Mouse (Mus musculus) embryonic facial prominence, embryonic 10.5 days (tissue): ENCODE results near the gene Cd59a. TPM values are rescaled to one million over a fixed set of nuclear protein-coding genes. Genes with fewer than 3 reads are reported as not detected.

Experiments used
- DNase-seq: peaks from one replicate; pipeline ENCODE4 v3.0.0-alpha.2; 2017; ENCODE audit warnings: low spot score
- H3K27ac ChIP-seq: fragments of 300-500 bp; sonication (generic); replicated peaks from 2 replicates; pipeline ENCODE4 v1.5.1; 2016; ENCODE audit warnings: mild to moderate bottlenecking
- H3K27me3 ChIP-seq: fragments of 300-500 bp; sonication (generic); replicated peaks from 2 replicates; pipeline ENCODE4 v1.6.1; 2016; ENCODE audit warnings: low read depth, mild to moderate bottlenecking; ENCODE audit not compliant: poor library complexity, severe bottlenecking
- H3K36me3 ChIP-seq: fragments of 300-500 bp; sonication (generic); replicated peaks from 2 replicates; pipeline ENCODE4 v1.6.1; 2016; ENCODE audit warnings: mild to moderate bottlenecking, moderate library complexity
- H3K4me1 ChIP-seq: fragments of 300-500 bp; sonication (generic); 2 replicates; pipeline ENCODE4 v1.6.1; 2016
- H3K4me3 ChIP-seq: fragments of 300-500 bp; sonication (generic); 2 replicates; pipeline ENCODE4 v1.5.1; 2016; ENCODE audit warnings: mild to moderate bottlenecking, moderate library complexity
- H3K9me3 ChIP-seq: fragments of 300-500 bp; sonication (generic); 2 replicates; pipeline ENCODE4 v1.6.1; 2016; ENCODE audit warnings: mild to moderate bottlenecking
- WGBS: fragments of 180-500 bp; shearing (Covaris S2); methylation state at CpG from one replicate; pipeline ENCODE4 v1.1.7; 2016; 5-methylcytosine and 5-hydroxymethylcytosine counted together
- polyA plus RNA-seq: library from polyadenylated mRNA; unstranded; fragments of >200 nt; fragmentation: Nextera tagmentation; extraction: Ambion mirVana; gene quantifications from 2 replicates; pipeline ENCODE4 v1.2.1, GENCODE M21; 2016

Cd59a gene
- polyA plus RNA-seq, 1 experiment from 2014 or later = 22.4 TPM

DNA sequence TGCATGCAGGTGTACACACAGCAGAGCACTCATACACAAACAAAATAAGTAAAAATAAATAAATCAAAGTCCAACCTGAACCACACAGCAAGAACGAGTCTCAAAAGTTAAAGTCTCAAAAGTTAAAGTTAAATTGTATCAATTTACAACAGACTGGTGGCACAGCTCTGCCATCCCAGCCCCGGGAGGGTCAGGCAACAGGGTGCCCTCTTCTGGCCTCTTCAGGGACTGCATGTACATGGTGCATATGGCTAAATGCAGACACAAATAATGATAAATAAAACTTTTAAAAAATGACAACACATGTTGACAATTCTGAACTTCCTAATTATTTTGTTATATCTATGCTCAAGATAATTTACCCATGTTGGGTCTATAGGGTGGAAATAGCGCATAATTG, 35.4 kb downstream of the Cd59a start:
- 60% methylated on average over 3 of the region's 3 CpGs for WGBS
- Histone ChIP-seq H3K4me3 (no peak overlapping the region), H3K4me1 (peaks cover 12% of the 10 kb centered on the region; the same call in 1 of the 2 replicates), H3K27ac (no peak overlapping the region), H3K36me3 (no peaks in the 10 kb centered on the region), H3K27me3 (peaks cover 20% of the 10 kb centered on the region), H3K9me3 (no peaks in the 10 kb centered on the region)
- DNase-seq = peak; percentile 60

DNA sequence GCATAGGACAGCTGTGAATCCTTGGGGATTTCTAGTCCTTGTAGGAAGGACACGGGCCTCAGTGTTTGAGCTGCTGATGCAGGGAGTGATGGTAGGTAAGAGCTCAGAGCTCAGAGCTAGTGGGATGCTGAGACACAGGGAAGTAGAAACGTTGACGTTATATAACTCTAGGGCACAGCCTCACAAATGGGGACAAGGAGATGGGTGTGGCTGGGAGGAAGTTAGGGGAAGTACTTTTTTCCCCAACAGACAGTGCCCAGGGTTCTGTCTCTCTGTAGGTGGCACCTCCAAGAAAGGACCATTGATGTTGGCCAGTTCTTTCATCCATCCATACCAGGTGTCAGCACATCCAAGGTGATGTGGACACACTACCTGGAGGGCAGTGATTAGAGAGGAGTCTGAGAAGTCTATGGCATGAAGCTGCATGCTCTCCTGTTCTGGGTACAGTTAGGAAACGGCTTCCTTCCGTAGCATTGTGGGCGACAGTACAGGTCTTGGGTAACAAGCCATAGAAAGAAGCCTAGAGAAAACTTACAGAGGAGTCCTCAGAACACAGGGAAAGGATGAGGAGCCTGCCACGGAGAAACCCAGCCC, 36.8 kb downstream of the Cd59a start:
- Histone ChIP-seq H3K4me1 (peaks cover 14% of the 10 kb centered on the region; the same call in 1 of the 2 replicates), H3K36me3 (no peaks in the 10 kb centered on the region), H3K27ac (no peak overlapping the region), H3K9me3 (no peaks in the 10 kb centered on the region), H3K4me3 (no peak overlapping the region), H3K27me3 (peaks cover 9% of the 10 kb centered on the region; the same call in 1 of the 2 replicates)
- no peak for DNase-seq
- WGBS = 75% methylated on average over 7 of the region's 7 CpGs

DNA sequence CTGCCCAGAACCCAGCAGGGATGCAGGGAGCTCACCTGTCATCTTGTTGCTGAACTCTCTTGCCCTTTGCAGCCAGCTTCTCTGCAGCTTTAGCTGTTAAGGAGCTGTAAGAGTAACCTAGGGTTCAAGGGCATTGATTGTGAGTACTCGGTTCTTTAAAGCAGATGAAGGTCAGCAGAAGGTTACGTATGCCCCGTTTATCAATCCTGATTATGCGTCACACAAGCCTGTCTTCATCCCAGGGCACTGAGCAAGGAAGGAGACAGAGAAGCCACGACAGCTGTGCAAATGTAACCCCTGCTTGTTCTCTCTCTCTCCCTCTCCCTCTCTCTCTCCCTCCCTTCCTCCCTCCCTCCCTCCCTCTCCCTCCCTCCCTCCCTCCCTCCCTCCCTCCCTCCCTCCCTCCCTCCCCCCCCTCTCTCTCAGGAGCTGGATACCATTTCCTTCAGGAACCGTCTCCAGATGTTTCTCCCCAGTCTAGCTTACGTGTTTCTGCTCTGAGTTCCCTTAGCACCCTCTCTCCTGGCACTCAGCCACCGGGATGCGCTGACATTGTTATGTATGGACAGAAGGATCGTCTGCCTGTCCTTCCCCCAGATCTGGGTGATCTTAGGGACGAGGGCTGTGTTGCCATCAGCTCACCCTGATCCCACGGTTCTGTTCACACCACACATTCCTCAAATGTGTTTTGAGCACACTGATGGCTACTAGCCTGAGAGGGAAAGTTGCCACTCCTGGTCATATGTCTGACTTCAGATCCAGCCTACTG, 37.6 kb downstream of the Cd59a start:
- Histone ChIP-seq H3K27ac (no peak overlapping the region), H3K9me3 (no peaks in the 10 kb centered on the region), H3K36me3 (no peaks in the 10 kb centered on the region), H3K4me3 (no peak overlapping the region), H3K4me1 (peaks cover 14% of the 10 kb centered on the region; the same call in 1 of the 2 replicates), H3K27me3 (0 out of 2 replicates have a peak, but pooled peaks cover 5% of the 10 kb centered on the region)
- no peak for DNase-seq
- WGBS = 42% methylated on average over 12 of the region's 12 CpGs

DNA sequence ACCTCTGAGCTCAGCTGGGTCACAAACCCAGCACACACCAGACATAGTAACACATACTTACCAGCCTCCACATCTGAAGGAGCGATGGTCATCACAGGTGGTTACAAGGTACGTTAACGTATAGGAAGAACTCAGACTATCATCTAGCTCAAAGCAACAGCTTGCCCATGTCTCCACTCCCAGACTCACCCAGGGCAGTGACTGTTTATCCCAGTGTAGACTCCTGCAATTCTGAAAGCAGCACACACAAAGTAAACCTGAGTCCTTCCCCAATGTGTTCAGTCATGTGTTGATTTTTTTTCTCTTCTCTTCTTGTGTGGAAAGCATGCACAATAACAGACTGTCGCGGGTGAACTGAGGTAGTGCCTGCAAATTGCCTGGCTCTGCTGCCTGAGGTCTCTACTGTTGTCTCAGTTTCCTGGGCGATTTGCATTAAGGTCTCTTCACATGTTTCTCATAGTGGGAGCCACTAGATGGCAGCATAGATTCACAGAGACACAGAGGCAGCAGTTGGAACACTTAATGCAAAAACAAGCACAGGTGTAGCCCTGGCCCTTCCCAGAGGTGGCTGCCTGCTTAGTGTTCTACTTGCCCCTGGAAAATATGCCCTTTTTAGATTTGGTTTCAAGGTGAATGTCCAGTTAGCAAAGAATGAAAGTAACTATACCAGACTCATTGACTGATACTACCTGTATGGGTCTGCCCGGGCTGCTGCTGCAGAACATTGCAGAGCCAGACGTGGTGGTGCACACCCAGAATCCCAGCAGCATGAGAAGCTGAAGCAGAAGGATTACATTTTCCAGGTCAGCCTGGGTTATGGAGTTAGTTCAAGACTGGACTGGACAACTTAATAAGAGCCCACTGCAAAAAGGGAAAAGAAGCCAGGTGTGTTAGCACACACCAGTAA, 38.8 kb downstream of the Cd59a start:
- WGBS = 50% methylated on average over 8 of the region's 8 CpGs
- H3K9me3 ChIP-seq = no peaks in the 10 kb centered on the region
- peak; percentile 74 for DNase-seq
- H3K27me3 ChIP-seq = no peaks in the 10 kb centered on the region
- H3K4me3 ChIP-seq = no peak overlapping the region
- peaks cover 14% of the 10 kb centered on the region; the same call in 1 of the 2 replicates for H3K4me1 ChIP-seq
- no peak overlapping the region for H3K27ac ChIP-seq
- no peaks in the 10 kb centered on the region for H3K36me3 ChIP-seq

DNA sequence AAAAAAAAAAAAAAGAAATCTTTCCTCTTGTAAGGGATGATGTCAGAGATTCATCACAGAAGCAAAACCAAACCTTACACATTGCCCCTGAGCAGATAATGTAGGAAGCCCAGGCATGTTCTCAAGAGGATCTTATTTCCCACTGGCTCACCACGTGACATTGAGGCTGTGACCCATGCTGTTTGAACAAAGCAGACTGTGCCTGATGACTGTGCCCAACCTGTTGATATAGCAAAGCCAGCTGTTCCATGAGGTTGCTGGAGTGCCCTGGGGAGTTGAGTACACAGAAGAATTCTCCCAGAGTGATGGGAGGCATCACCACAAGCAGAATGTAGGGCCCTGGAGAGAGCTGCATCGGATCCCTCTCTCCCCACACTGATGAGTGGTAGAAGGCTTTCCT, 40.3 kb downstream of the Cd59a start:
- Histone ChIP-seq H3K36me3 (no peaks in the 10 kb centered on the region), H3K9me3 (no peaks in the 10 kb centered on the region), H3K27me3 (no peaks in the 10 kb centered on the region), H3K4me3 (no peak overlapping the region), H3K27ac (no peak overlapping the region), H3K4me1 (peaks cover 14% of the 10 kb centered on the region; the same call in 1 of the 2 replicates)
- 65% methylated on average over 2 of the region's 2 CpGs for WGBS
- no peak for DNase-seq

DNA sequence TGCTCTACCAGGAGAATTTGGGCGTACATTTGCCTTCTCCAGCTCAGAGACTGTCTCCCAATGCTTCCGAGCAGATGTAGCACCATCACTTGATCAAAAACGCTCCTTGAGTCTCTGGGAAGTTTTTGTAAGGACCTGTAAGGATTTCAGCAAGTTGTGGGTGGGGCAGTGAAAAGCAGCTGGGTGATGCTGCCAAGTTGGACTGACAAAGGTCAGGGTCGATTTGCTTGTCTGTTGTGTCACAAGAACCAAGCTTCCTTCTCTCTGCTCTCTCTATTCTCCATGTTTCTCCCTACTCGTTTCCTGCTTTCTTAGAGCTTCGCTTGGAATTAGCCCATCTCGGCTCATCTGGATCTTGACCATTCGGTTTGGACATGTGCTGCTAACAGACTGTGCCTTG, 46.5 kb downstream of the Cd59a start:
- H3K9me3 ChIP-seq = no peaks in the 10 kb centered on the region
- no peak overlapping the region for H3K27ac ChIP-seq
- no peak overlapping the region for H3K4me3 ChIP-seq
- DNase-seq = no peak
- H3K4me1 ChIP-seq = no peaks in the 10 kb centered on the region
- no peaks in the 10 kb centered on the region for H3K36me3 ChIP-seq
- WGBS = 91% methylated on average over 8 of the region's 8 CpGs
- no peaks in the 10 kb centered on the region for H3K27me3 ChIP-seq

DNA sequence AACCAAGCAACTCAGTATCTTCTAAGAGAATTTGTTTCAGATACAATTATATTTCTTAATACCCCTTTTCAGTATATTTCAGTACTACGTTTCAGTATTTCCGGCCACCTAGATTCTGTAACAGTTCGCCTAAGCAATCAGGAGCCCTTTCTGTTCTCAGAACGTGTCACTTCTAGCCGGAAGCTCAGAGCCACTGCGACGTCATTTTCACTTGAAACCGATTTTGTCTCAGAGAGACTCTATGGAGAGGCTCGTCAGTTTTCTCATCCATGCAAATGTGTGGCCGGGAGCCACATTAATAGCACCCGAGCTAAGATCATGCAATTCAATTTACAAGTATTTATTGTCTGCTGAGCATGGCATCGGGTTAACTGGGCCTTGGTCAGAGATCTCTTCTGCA, 48.4 kb downstream of the Cd59a start:
- Histone ChIP-seq H3K4me1 (no peaks in the 10 kb centered on the region), H3K36me3 (no peaks in the 10 kb centered on the region), H3K4me3 (no peak overlapping the region), H3K9me3 (no peaks in the 10 kb centered on the region), H3K27ac (no peak overlapping the region), H3K27me3 (no peaks in the 10 kb centered on the region)
- 89% methylated on average over 12 of the region's 12 CpGs for WGBS
- no peak for DNase-seq

DNA sequence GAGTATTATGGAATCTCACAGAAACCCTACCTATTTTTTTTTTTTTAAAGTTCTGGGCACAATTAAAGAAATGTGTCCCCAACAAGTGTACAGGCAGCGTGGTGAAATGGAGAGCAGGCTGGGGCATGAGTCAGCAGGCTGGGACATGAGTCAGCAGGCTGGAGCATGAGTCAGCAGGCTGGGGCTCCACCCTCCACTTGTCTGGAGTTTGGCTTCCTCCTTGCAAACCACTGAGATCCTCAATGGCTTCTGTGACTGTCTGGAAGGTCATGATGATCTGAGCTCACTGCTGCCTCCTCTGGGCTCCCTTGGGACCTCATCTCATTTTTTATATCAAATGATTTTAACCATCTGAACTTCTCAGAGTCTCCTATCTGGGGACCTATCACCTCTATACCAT, 50.4 kb downstream of the Cd59a start:
- Histone ChIP-seq H3K9me3 (no peaks in the 10 kb centered on the region), H3K4me3 (no peak overlapping the region), H3K36me3 (no peaks in the 10 kb centered on the region), H3K27me3 (no peaks in the 10 kb centered on the region; the same call in 1 of the 2 replicates), H3K4me1 (peaks cover 7% of the 10 kb centered on the region), H3K27ac (no peak overlapping the region)
- whole genome bisulfite sequencing = 63% methylated on average over 1 of the region's 1 CpGs
- peak; percentile 18 for DNase-seq

DNA sequence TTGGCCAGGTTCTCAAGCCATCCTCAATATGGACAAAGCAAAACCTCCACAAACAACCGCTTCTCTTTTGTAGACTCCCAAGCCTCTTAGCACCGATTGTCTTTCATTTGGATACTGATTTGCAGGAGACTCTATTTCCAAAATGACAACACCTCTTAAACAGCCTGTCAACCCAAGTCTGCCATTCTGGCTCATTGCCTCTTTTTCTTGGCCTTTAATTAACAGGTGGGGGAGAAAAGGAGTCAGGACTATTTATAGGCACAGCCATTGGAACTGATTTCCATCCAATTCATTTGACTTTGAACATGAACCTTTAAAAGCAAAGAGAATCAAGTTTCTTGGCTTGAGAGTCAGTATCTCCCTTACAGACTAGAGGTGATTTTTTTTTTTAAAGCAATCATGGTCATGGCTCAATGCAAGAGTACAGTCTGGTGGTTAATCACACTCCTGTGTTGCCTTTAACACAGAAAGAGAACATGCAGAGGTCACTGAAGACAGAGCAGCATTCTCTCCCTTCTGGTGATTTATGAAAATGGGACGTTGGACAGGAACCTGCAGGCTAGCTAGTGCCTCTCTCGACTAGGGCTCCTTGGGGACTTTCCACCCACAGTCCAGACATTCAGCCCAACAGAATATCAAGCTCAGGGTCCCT, 52.4 kb downstream of the Cd59a start:
- Histone ChIP-seq H3K9me3 (no peaks in the 10 kb centered on the region), H3K27ac (no peak overlapping the region), H3K36me3 (no peaks in the 10 kb centered on the region), H3K27me3 (no peaks in the 10 kb centered on the region; the same call in 1 of the 2 replicates), H3K4me1 (peaks cover 11% of the 10 kb centered on the region), H3K4me3 (no peak overlapping the region)
- no peak for DNase-seq
- WGBS = 81% methylated on average over 4 of the region's 4 CpGs

DNA sequence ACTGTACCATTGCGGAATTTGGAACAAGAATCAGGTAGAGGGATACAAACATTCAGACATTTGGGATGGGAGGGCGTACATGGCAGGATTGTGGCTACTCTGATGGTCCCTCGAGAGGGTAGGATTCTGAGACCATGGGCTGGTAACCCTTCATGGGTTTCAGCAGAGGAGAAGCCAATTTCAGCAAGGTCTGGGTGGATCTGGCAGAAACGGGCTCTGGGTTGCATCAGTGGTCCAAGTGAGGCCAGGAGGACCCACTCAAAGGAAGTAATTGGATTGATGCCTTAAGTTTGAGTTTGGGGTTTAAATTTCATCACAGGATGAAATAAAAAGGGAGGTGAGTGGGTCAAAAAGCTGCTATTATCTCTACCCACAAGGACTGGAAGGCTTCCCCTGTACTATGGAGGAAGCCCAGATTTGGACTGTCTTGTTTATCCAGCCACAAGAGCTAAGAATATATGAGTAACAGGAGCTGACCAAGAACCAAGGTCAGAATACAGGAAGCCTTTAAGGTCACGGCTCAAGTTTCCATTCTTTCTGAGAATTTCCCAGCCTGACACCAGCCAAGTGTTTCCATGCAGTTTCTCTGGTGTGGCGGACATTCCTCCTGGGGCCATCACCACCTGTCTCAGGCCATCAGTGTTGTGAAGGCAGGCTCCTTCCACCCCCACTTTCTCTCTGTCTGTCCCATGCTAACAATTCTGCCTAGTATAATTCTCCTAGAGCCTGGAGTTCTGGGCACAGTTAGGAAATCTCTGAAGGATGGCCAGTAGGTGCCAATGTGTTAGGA, 55.2 kb downstream of the Cd59a start:
- Histone ChIP-seq H3K9me3 (no peaks in the 10 kb centered on the region), H3K4me1 (peaks cover 11% of the 10 kb centered on the region), H3K36me3 (no peaks in the 10 kb centered on the region), H3K4me3 (no peak overlapping the region), H3K27ac (peak overlapping the region; percentile 19; the same call in 1 of the 2 replicates), H3K27me3 (no peaks in the 10 kb centered on the region; the same call in 1 of the 2 replicates)
- DNase-seq = no peak
- WGBS = 76% methylated on average over 6 of the region's 6 CpGs

DNA sequence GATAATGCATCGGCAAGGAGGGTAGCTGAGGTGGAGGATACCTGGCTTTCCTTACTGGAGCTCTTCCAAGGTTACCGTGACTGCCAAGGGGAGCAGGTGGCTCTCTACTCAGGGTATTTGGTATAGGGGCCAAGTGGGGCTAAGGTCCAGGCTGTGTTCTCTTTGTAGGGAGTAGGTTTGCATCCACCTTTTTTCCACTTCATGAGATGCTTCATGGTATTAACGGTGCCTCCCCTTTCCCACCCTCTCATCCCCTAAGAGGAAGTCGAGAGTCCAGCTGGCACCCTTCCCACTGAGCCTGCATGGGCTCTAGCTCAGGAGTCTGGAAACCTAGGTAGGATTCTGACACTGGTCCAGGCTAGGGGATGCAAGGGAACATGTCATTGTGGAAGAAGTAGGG, 57.7 kb downstream of the Cd59a start:
- Histone ChIP-seq H3K27ac (no peak overlapping the region), H3K4me3 (no peak overlapping the region), H3K27me3 (no peaks in the 10 kb centered on the region; the same call in 1 of the 2 replicates), H3K36me3 (no peaks in the 10 kb centered on the region), H3K9me3 (no peaks in the 10 kb centered on the region), H3K4me1 (peaks cover 11% of the 10 kb centered on the region)
- 87% methylated on average over 4 of the region's 4 CpGs for WGBS
- DNase-seq = no peak
